Mouse (Mus musculus) cerebellum, postnatal 4 days (tissue): ENCODE data around the gene Cacna1a.

ENCODE experiments used
- DNase-seq, 2 experiments: peaks; one replicate each; pipeline ENCODE4 v3.0.0; 2022; ENCODE audit warnings: low spot score in 2 of 2, mixed read lengths in 1 of 2

Cacna1a gene

DNA sequence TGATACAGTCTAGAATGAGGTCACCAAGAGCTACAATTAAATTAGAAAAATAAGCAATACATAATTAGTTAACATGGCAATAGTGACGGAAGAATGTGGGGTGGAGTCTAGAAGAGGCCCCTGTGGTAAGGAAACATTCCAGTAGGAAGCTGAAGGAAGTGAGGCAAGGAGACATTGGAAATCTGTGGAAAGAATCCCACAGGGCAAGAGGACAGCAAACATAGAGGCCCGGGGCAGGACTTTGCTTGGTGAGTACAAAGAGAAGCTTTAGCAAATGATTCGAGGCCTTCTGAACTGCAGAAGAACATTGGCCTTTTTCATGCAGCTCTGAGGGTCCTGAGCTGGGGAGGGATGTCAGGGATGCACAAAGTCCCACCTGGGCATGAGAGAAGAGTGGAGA lies at the start of gene Cacna1a:
Gene Cacna1a, plus strand, starts transcription at position 166 of the 400 bp plus-strand sequence.
- DNase-seq = no peak

DNA sequence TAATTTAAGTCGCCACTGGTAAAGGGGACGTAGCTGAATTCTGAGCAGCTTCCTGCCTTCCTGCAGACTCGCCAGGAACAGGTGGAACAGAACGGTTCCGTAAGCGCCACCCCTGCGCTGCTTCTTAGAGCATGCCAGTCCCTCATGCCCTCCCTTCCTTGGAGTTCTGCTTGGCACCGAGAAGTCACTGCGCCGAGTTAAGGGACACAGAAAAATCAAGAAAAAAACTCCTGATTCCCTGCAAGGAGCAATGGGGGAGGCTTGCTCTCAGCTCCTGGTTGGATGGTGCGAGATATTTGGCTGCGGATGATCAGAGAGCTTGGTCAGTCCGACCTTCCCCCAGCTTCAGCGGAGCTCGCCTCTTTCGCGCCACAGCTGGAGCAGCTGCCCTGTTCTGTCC lies 49.7 kb upstream of the Cacna1a start:
- DNase-seq = no peak

DNA sequence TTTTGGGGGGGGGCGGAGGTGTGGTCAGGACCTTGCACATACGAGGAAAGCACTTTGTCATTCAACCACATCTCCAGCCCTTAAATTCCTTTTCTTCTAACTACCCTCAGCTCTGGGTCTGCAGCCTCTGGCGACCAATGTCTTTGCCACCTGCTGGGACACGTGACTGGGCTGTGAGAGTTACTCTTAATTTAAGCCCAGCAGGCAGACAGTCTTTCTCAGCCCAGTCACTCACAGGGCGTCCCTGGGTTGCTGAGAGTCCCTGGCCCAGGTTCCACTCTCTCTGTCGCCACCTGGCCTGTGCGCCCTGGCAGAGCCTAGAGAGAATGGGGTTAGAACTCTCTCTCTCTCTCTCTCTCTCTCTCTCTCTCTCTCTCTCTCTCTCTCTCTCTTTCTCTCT lies 48.9 kb upstream of the Cacna1a start:
- DNase-seq = no peak

- no peak for DNase-seq
These were observed 48.4 kb upstream of the Cacna1a start for GRCm38 (mm10) chr8:84339867-84340266.

DNA sequence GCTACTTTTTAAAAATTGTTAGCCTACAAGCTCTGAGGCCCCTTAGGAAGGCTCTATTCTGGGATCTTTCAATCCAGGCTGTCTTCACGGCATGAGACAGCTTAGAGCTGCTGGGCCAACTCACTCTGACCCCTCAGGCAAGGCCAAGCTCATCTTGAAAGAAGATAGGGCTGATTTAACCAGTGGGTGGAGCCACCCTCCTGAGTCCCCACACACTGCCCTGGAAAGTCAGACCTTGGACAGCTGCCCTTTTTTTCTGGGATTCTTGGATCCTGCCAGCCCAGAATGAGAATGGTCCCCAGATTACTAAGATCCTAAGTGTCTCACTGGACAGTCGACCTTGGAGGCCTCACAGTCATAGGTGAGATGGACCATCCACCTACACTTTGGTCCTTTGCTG lies 47.6 kb upstream of the Cacna1a start:
- DNase-seq = no peak

DNA sequence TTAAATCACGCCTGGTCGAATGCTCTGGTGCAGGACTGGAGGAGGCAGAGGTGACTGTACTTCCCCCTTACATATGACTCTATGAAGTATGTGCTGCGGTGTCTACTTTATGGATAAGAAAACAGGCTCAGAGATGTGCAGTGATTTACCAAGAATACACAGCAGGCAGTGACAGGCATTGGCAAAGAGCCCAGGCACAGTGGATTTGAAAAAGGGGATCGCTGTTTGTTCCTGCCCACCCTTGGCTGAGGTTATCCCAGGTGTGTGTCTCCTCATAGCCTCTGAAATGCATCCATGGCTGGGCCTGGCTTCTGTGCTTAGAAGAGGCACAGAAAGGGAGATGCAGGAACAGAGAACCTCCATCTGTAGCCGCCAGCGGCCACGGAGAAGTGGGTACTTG lies 42.7 kb upstream of the Cacna1a start:
- DNase-seq = no peak

GRCm38 (mm10) chr8:84346421-84346820 lies 41.8 kb upstream of the Cacna1a start:
- no peak for DNase-seq

GRCm38 (mm10) chr8:84349526-84349925 lies 38.7 kb upstream of the Cacna1a start:
- DNase-seq = no peak

- DNase-seq = no peak
These were observed 37.3 kb upstream of the Cacna1a start for GRCm38 (mm10) chr8:84350960-84351359.

GRCm38 (mm10) chr8:84356482-84356881 lies 31.8 kb upstream of the Cacna1a start:
- DNase-seq = no peak

GRCm38 (mm10) chr8:84357631-84358371 lies 30.4 kb upstream of the Cacna1a start:
- peak; percentile 56 to 85 for DNase-seq

DNA sequence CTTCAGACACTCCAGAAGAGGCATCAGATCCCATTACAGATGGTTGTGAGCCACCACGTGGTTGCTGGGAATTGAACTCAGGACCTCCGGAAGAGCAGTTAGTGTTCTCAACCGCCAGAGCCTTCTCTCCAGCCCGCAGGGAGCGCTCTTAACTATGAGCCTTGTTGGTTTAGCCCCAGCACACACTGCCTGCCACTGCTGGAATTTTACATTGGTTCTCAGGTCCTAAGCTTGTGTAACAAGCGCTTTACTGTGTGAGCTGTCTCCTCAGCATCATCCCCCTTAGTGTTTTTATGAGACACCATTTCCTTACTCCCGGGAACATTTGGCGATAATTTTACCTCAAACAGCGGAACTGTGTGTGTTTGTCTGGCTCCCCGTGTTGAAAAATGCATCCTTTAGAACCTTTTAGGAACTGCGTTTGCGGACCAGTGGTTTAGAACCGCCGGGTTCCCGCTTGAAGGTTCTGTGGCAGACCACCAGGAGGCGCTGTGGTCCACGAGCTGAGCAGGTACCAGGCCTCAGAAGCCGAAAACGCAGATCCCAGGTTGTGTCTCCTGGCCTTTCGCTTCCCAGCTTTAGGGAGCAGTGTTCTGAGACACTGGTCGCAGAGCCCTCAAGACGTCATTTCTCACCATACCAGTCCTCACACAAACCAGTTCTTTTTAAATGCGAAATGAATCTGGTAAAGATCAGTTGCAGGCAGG lies 24.7 kb upstream of the Cacna1a start:
- peak; percentile 79 to 89 for DNase-seq

GRCm38 (mm10) chr8:84365197-84365596 lies 23.0 kb upstream of the Cacna1a start:
- no peak for DNase-seq

DNA sequence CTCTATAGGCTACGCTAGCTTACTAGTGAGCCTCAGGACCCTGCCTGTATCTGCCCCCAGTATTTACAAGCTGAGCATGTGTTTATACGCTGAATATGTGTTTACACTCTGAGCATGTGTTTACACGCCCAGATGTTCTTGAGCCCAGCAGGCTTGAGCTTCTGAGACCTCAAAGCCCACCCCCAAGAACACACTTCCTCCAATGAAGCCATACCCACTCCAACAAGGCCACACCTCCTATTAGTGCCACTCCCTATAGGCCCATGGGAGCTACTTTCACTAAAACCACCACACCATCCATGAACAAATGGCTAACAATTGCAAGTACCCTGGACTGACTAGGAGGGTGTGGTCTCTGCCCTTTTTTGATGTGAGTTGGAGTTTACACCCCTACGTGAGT lies 17.3 kb upstream of the Cacna1a start:
- DNase-seq = no peak

GRCm38 (mm10) chr8:84375038-84375437 lies 13.2 kb upstream of the Cacna1a start:
- DNase-seq = no peak

GRCm38 (mm10) chr8:84375803-84376202 lies 12.4 kb upstream of the Cacna1a start:
- no peak for DNase-seq

GRCm38 (mm10) chr8:84376564-84376963 lies 11.7 kb upstream of the Cacna1a start:
- no peak for DNase-seq

GRCm38 (mm10) chr8:84381676-84382075 lies 6.6 kb upstream of the Cacna1a start:
- DNase-seq = no peak

GRCm38 (mm10) chr8:84388773-84389172 lies 533 bp downstream of the Cacna1a start:
- DNase-seq = no peak

DNA sequence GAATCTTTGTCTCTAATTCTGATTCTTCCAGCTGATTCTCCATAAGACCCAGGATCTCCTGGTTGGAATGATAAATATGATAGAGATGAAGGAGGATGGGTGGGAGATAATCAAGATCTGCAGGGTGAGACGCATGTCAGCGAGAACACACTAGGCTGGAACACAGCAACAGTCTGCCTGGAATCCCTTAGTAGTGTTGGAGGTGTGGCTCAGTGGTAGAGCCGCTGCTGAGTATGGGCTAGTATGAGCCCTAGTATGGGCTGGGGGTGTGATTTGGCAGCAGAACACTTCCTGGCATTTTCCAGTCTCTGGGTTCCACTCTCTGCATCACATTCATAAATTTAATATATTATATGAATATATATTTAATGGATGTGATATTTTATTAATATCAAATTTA lies 933 bp downstream of the Cacna1a start:
- DNase-seq = no peak

DNA sequence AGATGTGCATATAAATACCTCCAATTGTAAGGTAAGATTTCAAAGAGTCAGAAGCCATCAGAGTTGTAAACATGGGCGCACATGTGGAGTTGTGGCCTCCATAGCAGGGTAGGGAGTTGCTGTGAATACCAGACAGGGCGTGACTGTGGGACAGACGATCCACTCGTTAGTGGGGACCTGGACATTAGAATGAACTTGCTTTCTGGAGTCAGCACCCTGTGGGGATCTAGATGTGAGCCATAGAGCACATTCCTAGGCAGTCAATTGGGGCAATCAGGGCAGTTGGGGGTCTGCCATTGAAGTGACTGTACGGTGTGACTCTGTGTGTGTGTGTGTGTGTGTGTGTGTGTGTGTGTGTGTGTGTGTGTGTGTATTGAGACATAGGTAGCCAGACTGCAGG lies 3.4 kb downstream of the Cacna1a start:
- no peak for DNase-seq

DNA sequence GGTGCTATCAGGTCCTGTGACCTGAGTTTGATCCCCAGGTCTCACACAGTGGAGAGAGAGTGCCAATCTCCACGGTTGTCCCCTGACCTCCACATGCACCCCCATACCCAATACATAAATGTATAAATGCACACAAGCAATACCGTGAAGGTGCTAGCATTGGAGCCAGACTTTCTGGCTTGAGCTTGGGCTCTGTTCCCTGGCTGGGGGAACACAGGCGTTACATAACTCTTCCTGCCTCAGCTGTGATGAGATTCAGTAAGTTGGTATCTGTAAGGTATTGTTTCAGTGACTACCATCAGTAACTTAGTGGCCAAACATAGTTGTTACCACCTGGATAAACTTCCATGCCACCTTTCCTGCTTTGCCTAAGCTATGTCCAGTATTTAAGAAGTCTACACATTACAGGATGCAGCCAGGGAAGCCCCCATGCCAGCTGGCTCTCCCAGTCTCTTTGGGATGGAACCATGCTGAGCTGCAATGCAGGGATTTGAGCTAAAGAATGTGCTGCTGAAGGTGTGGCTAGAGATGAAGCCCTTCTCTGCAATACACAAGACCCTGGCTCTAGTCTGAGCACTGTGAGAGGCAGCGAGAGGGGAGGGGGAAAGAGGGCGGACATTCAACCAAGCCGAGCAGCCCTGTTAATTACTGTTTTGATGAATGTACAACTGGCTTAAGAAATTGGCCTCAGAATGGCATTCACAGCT lies 7.7 kb downstream of the Cacna1a start:
- no peak for DNase-seq
